Mouse (Mus musculus): ENCODE measurements around the gene Cdyl.
A peak's percentile ranks its signal among the peaks of the same experiment; 100 is the strongest.

The Cdyl gene

GRCm38 (mm10) chr13:35689560-35689959, 29.9 kb downstream of the Cdyl start:
- DNase-seq (ENCODE audit: low spot score in 2 of 2) = no peak

- no peak for DNase-seq (ENCODE audit: low spot score in 2 of 2)
These were observed 58.0 kb downstream of the Cdyl start for GRCm38 (mm10) chr13:35717658-35718057.

DNA sequence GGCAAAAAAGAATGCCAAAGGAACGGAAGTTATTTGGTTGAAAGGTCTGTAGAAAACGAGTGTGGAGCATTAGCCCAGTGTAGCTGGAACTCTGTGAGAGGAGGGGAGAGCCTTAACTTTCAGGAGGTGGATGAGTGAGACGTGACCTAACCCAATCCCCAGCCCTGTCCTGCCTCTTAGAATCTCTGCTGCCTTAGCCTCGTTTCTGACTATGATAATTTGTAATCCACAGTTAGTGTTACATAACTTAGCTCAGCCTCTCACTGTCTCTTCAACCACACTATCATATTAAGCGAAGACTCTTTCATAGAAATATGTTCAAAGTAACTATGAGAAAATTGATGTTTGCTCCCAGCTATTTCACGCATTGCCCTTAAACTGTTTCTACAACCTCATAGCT, 59.9 kb downstream of the Cdyl start:
- DNase-seq (ENCODE audit: low spot score in 2 of 2) = no peak

- DNase-seq (ENCODE audit: low spot score in 2 of 2) = no peak
These were observed 63.4 kb downstream of the Cdyl start for GRCm38 (mm10) chr13:35723073-35723472.

- DNase-seq (ENCODE audit: low spot score in 2 of 2) = no peak
These were observed 66.4 kb downstream of the Cdyl start for GRCm38 (mm10) chr13:35726025-35726424.

- no peak for DNase-seq (ENCODE audit: low spot score in 2 of 2)
These were observed 72.5 kb downstream of the Cdyl start for GRCm38 (mm10) chr13:35732131-35732530.

GRCm38 (mm10) chr13:35732891-35733596, 73.4 kb downstream of the Cdyl start:
- DNase-seq (ENCODE audit: low spot score in 2 of 2) = no peak

- no peak for DNase-seq (ENCODE audit: low spot score in 2 of 2)
These were observed 77.9 kb downstream of the Cdyl start for GRCm38 (mm10) chr13:35737565-35737964.

DNA sequence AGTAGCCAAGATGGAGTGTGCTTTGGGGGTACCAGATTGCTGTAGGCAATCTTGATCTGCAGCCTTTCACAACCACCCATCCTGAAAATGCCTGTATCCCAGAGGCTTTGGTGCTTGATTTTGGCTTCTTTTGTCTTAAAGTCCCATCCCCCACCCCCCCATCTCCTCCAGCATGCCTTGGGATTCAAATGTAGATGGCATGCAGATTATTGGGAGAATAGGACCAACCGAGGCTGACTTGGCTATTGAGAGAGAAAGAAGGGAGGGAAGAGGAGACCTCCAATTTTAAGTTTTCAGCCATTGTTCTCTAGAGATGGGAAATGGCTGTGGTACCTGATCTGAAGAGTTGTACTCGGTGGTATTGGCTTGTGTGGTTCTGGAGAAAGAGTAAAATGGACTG, 78.6 kb downstream of the Cdyl start:
- DNase-seq (ENCODE audit: low spot score in 2 of 2) = no peak

GRCm38 (mm10) chr13:35739473-35739872, 79.8 kb downstream of the Cdyl start:
- DNase-seq (ENCODE audit: low spot score in 2 of 2) = no peak

GRCm38 (mm10) chr13:35740301-35741039, 80.8 kb downstream of the Cdyl start:
- no peak for DNase-seq (ENCODE audit: low spot score in 2 of 2)

GRCm38 (mm10) chr13:35741040-35741619, 81.5 kb downstream of the Cdyl start:
- DNase-seq (ENCODE audit: low spot score in 2 of 2) = peak; percentile 80 to 85

DNA sequence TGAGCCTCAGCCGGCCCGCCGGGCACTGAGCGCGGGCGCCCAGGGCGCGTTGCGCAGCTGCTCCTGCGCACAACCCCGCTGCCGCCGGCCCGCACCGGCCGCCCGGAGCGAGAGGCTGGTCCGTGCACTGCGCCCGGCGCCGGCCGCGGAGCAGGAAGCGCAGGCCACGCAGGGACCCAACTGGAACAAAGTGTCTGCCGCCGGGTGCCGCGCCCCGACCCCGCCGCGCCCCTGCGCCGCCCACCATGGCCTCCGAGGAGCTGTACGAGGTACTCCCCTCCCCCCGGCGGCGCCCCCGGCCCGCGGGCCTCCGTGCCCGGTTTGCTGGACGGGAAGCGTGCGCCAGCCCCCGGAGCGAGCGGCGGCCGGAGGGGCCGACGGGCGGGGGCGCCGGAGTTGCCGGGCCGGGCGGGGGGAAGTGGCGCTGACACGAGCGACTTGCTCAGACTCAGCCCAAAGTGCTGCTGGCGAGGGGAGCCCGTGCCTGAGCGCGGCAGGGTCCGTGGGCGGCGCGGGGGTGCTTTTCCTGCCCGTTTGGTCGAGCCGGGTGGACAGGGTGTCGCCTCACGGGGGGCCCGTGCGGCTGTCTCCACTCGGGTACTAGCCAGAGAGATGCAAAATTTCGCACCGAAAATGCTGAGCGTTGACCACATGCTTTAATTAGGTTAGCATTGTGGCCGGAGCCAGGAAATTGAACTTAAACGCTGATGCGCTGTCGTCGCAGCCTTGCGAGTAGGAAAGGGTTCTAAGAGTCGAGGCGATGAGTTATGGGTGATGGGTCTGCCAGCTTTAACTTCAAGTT, 82.2 kb downstream of the Cdyl start:
- DNase-seq (ENCODE audit: low spot score in 2 of 2) = peak; percentile 31 to 50

- DNase-seq (ENCODE audit: low spot score in 2 of 2) = no peak
These were observed 83.1 kb downstream of the Cdyl start for GRCm38 (mm10) chr13:35742696-35743095.

DNA sequence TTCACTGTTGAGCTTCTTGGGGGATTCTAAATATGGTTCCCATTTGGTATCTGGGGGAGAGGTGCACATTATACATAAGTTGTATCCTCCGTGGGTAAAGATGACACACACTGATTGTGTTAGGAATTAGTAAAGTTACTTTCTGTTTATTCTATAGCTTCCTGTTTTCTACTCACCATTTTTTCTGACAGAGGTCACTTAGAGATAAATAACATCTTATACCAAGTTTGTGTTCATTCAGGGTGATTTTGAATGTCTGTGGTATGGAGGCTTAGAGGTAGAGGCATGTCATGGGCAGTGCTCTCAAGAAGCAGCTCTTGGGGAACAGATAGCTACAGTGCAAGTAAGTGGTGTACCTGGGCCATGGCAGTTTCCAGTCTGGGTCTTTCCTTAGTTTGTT, 83.6 kb downstream of the Cdyl start:
- no peak for DNase-seq (ENCODE audit: low spot score in 2 of 2)

DNA sequence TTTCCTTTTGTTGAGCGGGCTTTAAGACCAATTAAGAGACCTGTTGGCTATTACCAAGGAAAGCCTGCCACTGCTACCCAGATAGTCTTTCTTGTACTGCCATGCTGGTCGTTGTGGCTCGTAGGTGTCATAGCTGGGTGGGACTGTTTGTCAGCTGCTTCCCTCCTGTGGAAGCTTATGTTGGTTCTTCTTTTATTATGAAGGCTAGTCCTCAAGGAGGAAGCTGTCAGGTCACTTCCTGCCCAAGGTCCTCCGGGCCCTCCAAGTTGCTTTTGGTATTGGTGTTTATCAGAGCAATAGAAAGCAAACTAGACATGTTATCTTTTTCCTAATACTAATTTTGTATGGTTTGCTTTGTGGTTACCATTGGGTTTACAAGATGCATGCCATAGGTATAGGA, 89.6 kb downstream of the Cdyl start:
- DNase-seq (ENCODE audit: low spot score in 2 of 2) = no peak

DNA sequence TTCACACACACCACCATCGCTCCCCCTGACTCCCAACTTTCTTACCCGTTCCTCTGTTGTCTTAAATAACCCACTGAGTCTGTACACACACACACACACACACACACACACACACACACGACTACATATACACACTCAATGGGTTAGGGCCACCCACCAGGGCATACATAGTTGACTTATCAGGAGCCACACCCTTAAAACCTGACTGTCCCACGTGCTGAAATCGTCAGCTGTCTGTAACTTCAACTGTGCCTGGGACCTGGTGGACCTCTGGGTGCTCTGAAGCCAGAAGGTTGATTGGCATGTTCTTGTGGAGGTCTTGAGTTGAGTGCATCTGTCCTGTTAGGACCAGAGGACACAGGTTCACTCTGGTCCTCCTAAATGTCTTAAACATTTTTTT, 90.0 kb downstream of the Cdyl start:
- no peak for DNase-seq (ENCODE audit: low spot score in 2 of 2)

GRCm38 (mm10) chr13:35752046-35752445, 92.4 kb downstream of the Cdyl start:
- DNase-seq (ENCODE audit: low spot score in 2 of 2) = no peak

- no peak for DNase-seq (ENCODE audit: low spot score in 2 of 2)
These were observed 95.4 kb downstream of the Cdyl start for GRCm38 (mm10) chr13:35755002-35755401.

DNA sequence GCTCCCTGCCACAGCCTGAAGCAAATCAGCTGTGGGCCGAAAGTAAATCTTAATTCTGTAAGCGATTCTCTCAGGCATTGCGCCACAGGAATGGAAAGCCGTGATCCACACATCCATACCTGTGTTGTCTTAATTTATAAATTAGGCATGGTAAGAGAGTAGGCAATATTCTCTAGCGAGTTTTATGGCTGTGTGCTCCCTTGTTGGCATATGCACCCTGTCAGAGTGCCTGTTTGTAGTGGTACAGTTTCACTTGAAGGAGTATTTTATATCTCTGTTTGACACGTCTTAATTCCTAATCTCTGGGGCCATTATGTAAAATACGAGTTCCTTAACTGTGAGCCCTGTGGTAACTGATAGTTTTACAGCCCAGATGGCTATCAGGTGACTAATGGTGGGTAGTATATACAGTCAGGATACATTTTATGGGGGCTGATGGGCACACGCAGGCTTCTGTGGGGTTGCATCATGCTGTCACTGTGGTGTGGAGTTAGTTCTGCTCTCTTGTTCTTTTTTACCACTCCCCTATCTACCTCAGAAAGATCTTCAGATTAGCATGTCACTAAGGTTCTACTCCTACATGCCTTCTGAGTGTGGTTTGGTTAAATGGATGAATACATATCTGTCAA, 96.1 kb downstream of the Cdyl start:
- no peak for DNase-seq (ENCODE audit: low spot score in 2 of 2)
